8 mouse cellular contexts compared by ENCODE assay signal in the genomic region with DNA sequence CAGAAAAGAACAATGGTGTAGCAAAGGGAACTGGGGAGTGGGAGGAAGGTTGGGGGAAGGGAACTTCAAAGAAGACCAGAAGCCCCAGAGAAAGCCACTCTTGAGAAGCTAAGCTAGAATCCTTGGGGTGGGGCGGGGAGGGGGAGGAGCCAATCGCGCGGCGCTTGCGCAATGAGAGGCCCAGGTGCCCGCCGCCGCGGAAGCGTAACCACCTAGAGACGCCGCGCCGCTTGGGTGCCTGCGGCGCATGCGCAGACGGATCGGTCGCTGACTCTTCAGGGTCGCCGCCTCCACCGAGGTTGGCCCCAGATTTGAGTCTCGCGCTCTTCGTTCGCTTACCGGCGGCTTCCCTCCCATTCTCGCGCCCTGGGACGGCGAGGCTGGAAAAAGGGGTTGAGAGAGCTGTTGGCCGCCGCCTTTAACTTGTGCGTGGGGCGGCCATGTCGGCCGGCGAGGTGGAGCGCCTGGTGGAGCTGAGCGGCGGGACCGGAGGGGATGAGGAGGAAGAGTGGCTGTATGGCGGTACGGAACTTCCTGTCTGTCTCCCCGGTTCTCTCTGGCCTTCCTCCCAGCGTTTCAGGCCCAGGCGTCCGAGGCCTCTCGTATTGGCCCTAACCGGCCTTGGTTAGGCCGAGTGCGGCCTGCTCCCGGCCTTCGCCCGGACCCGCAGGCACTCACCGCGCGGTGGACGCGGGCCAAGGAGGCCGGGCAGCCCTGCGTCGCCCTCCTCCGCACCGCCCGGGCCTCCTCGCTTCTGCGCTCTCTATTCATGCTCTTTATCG. TPM values are rescaled to one million over a fixed set of nuclear protein-coding genes. Genes with fewer than 3 reads are reported as not detected.
DNase-seq lines count a peak whose midpoint lies in the region; ATAC-seq and TF ChIP-seq lines count a peak whose summit lies in the region.

A gene (plus strand): TSS at position 210 of the 782 bp plus-strand sequence.

- H3K27me3 ChIP-seq in forebrain, embryonic 10.5 days (ENCODE audit: poor library complexity, severe bottlenecking) = no peaks in the 10 kb centered on the region
- H3K27me3 ChIP-seq in heart, embryonic 15.5 days = no peaks in the 10 kb centered on the region
- no peaks in the 10 kb centered on the region for H3K27me3 ChIP-seq in liver, embryonic 14.5 days (ENCODE audit: control insufficient read depth, insufficient read depth, low read length)
- no peaks in the 10 kb centered on the region for H3K27me3 ChIP-seq in neural tube, embryonic 11.5 days (ENCODE audit: control insufficient read depth, insufficient read depth, low read length)
- no peaks in the 10 kb centered on the region for H3K27me3 ChIP-seq in stomach, postnatal 0 days (ENCODE audit: control insufficient read depth, insufficient read depth, low read length)

- H3K4me3 ChIP-seq in forebrain, embryonic 10.5 days = peak within 1 kb of the TSS; percentile 85
- peak within 1 kb of the TSS; percentile 70 for H3K4me3 ChIP-seq in heart, embryonic 15.5 days
- H3K4me3 ChIP-seq in liver, embryonic 14.5 days (ENCODE audit: insufficient read depth in 1 of 2, low read depth in 2 of 2, low read length in 2 of 2) = peak within 1 kb of the TSS; percentile 75 to 88
- peak within 1 kb of the TSS; percentile 86 for H3K4me3 ChIP-seq in neural tube, embryonic 11.5 days (ENCODE audit: low read depth, low read length)
- H3K4me3 ChIP-seq in stomach, postnatal 0 days (ENCODE audit: low read depth, low read length) = peak within 1 kb of the TSS; percentile 87

- H3K27ac ChIP-seq in forebrain, embryonic 10.5 days = peak within 1 kb of the TSS; percentile 94
- peak within 1 kb of the TSS; percentile 97 for H3K27ac ChIP-seq in heart, embryonic 15.5 days
- peak within 1 kb of the TSS; percentile 72 for H3K27ac ChIP-seq in liver, embryonic 14.5 days
- H3K27ac ChIP-seq in neural tube, embryonic 11.5 days (ENCODE audit: low read depth, low read length) = peak within 1 kb of the TSS; percentile 83
- H3K27ac ChIP-seq in stomach, postnatal 0 days (replicated peaks) = peak within 1 kb of the TSS; percentile 96

- H3K4me1 ChIP-seq in forebrain, embryonic 10.5 days = peaks cover 33% of the 10 kb centered on the region
- peaks cover 25% of the 10 kb centered on the region for H3K4me1 ChIP-seq in heart, embryonic 15.5 days (replicated peaks)
- peaks cover 11 to 14% of the 10 kb centered on the region in 2 experiments for H3K4me1 ChIP-seq in liver, embryonic 14.5 days (replicated peaks; ENCODE audit: control insufficient read depth in 2 of 2, insufficient read depth in 2 of 2, low read length in 1 of 2)
- peaks cover 15% of the 10 kb centered on the region for H3K4me1 ChIP-seq in neural tube, embryonic 11.5 days (ENCODE audit: control insufficient read depth, insufficient read depth, low read length)
- 0 out of 2 replicates have a peak, but pooled peaks cover 3% of the 10 kb centered on the region for H3K4me1 ChIP-seq in stomach, postnatal 0 days (replicated peaks; ENCODE audit: control insufficient read depth, insufficient read depth)

- H3K9me3 ChIP-seq in forebrain, embryonic 10.5 days = no peaks in the 10 kb centered on the region
- no peaks in the 10 kb centered on the region for H3K9me3 ChIP-seq in heart, embryonic 15.5 days (replicated peaks)
- H3K9me3 ChIP-seq in liver, embryonic 14.5 days (ENCODE audit: control insufficient read depth, low read length) = no peaks in the 10 kb centered on the region
- no peaks in the 10 kb centered on the region for H3K9me3 ChIP-seq in neural tube, embryonic 11.5 days (ENCODE audit: control insufficient read depth, low read length)
- no peaks in the 10 kb centered on the region for H3K9me3 ChIP-seq in stomach, postnatal 0 days (ENCODE audit: control insufficient read depth, low read length)

- no peak for TF ChIP-seq EP300 in liver, embryonic 14.5 days (IDR thresholded peaks at IDR 0.05; ENCODE audit: low read depth)
- TF ChIP-seq EP300 in stomach, postnatal 0 days (optimal IDR thresholded peaks at IDR 0.05) = no peak

- H3K36me3 ChIP-seq in forebrain, embryonic 10.5 days (replicated peaks) = peaks cover 27% of the 10 kb centered on the region
- 0 out of 2 replicates have a peak, but pooled peaks cover 11% of the 10 kb centered on the region for H3K36me3 ChIP-seq in heart, embryonic 15.5 days
- no peaks in the 10 kb centered on the region; the same call in none of the 2 replicates for H3K36me3 ChIP-seq in liver, embryonic 14.5 days (replicated peaks; ENCODE audit: control insufficient read depth, insufficient read depth, low read depth)
- H3K36me3 ChIP-seq in neural tube, embryonic 11.5 days (ENCODE audit: control insufficient read depth, insufficient read depth, low read length) = no peaks in the 10 kb centered on the region
- H3K36me3 ChIP-seq in stomach, postnatal 0 days (ENCODE audit: control insufficient read depth, insufficient read depth, low read length) = 0 out of 2 replicates have a peak, but pooled peaks cover under 1% of the 10 kb centered on the region

- under 1% methylated on average over 73 of the region's 73 CpGs for WGBS in forebrain, embryonic 10.5 days
- WGBS in heart, embryonic 15.5 days = under 1% methylated on average over 73 of the region's 73 CpGs
- under 1% methylated on average over 67 of the region's 73 CpGs for WGBS in liver, embryonic 14.5 days (ENCODE audit: insufficient replicate concordance)
- WGBS in neural tube, embryonic 11.5 days = under 1% methylated on average over 59 of the region's 73 CpGs
- under 1% methylated on average over 53 of the region's 73 CpGs for WGBS in stomach, postnatal 0 days

- TF ChIP-seq CTCF in liver, embryonic 14.5 days (IDR thresholded peaks at IDR 0.05; ENCODE audit: low read depth) = no peak
- peak; percentile 12 for TF ChIP-seq CTCF in stomach, postnatal 0 days (IDR thresholded peaks at IDR 0.05; ENCODE audit: low read depth)

- peak within 1 kb of the TSS; percentile 84 for H3K9ac ChIP-seq in heart, embryonic 15.5 days
- peak within 1 kb of the TSS; percentile 86 for H3K9ac ChIP-seq in liver, embryonic 14.5 days (replicated peaks)
- H3K9ac ChIP-seq in neural tube, embryonic 11.5 days (ENCODE audit: low read length) = peak within 1 kb of the TSS; percentile 90
- peak within 1 kb of the TSS; percentile 94 for H3K9ac ChIP-seq in stomach, postnatal 0 days (ENCODE audit: low read length)

- ATAC-seq in CD4-positive, CD25-positive, alpha-beta regulatory T cell, adult 4 months = peak; percentile 75
- peak; percentile 89 for ATAC-seq in heart, embryonic 15.5 days (replicated peaks; ENCODE audit: insufficient number of reproducible peaks, insufficient read depth, low FRiP score, low read depth)
- peak; percentile 83 for ATAC-seq in liver, embryonic 14.5 days (ENCODE audit: insufficient read depth)
- peak; percentile 88 for ATAC-seq in neural tube, embryonic 11.5 days (ENCODE audit: insufficient read depth, low FRiP score, low TSS enrichment)
- peak; percentile 89 for ATAC-seq in stomach, postnatal 0 days (ENCODE audit: low FRiP score, low TSS enrichment)

- DNase-seq in c-Kit-negative CD71-positive TER-119-positive erythroid progenitor cells, embryonic 14.5 days (ENCODE audit: low read depth, low spot score) = peak; percentile 92
- DNase-seq in forebrain, embryonic 10.5 days (ENCODE audit: extremely low spot score, low spot score) = peak; percentile 93
- peak; percentile 93 to 96 for DNase-seq in kidney, postnatal 25 days
- peak; percentile 84 to 87 (median 85) for DNase-seq in liver, embryonic 14.5 days (ENCODE audit: low read depth in 3 of 3, low spot score in 3 of 3)
- peak; percentile 97 for DNase-seq in neural tube, embryonic 11.5 days (ENCODE audit: low spot score)
- peak; percentile 96 for DNase-seq in stomach, postnatal 0 days (ENCODE audit: low spot score)

- H3K4me2 ChIP-seq in heart, embryonic 15.5 days = peak within 1 kb of the TSS; percentile 70
- H3K4me2 ChIP-seq in liver, embryonic 14.5 days (ENCODE audit: low read depth) = peak within 1 kb of the TSS; percentile 65
- H3K4me2 ChIP-seq in neural tube, embryonic 11.5 days (ENCODE audit: low read depth) = peak within 1 kb of the TSS; percentile 67
- peak within 1 kb of the TSS; percentile 73 for H3K4me2 ChIP-seq in stomach, postnatal 0 days (replicated peaks; ENCODE audit: low read depth)

RNA-seq across cellular contexts. Expression of the gene that starts here (rescaled TPM):
- polyA plus RNA-seq in CD4-positive, CD25-positive, alpha-beta regulatory T cell, adult 4 months (2017; shearing (Covaris generic)) = 10 to 100 TPM; 67.8 to 84.8 TPM
- polyA plus RNA-seq in forebrain, embryonic 10.5 days (2016; fragmentation: Nextera tagmentation; extraction: Ambion mirVana) = 104 and 117 TPM in 2 replicates
- 55.3 and 57.7 TPM in 2 replicates for polyA plus RNA-seq in heart, embryonic 15.5 days (2015; fragmentation: Nextera tagmentation; extraction: Ambion mirVana)
- polyA plus RNA-seq in liver, embryonic 14.5 days (2012; rRNA removed) = 16.3 and 22.5 TPM in 2 replicates
- 19.9 and 24.8 TPM in 2 replicates for polyA plus RNA-seq in liver, embryonic 14.5 days (2014; fragmentation: Nextera tagmentation; extraction: Ambion mirVana)
- 89.3 and 93.0 TPM in 2 replicates for polyA plus RNA-seq in neural tube, embryonic 11.5 days (2014; fragmentation: Nextera tagmentation; extraction: Ambion mirVana)
- 33.3 and 33.5 TPM in 2 replicates for polyA plus RNA-seq in stomach, postnatal 0 days (2015; fragmentation: Nextera tagmentation; extraction: Ambion mirVana)

Comparison
In these comparisons a context has a peak if more than half of its experiments do, and no peak if none do; other contexts are left out.
1. Peak in every context shown above with its lines: DNase-seq, ATAC-seq, H3K4me3 ChIP-seq and H3K27ac ChIP-seq.